Mouse (Mus musculus) thymus, adult 2 months (tissue): ENCODE results near the gene Arf5. TPM values are rescaled to one million over a fixed set of nuclear protein-coding genes. Genes with fewer than 3 reads are reported as not detected.

Experiments
- DNase-seq: peaks from one replicate; pipeline ENCODE4 v3.0.0; 2021
- H3K27ac ChIP-seq: fragments of 200-500 bp; 2 replicates; pipeline ENCODE4 v1.5.1; 2012; ENCODE audit warnings: low read length, control low read depth; ENCODE audit not compliant: control insufficient read depth, insufficient read depth
- H3K27me3 ChIP-seq: fragments of 200-500 bp; 2 replicates; pipeline ENCODE4 v1.6.1; 2012; ENCODE audit warnings: mild to moderate bottlenecking, low read length, moderate library complexity, mixed read lengths; ENCODE audit not compliant: control insufficient read depth, insufficient read depth
- H3K36me3 ChIP-seq: fragments of 200-500 bp; 2 replicates; pipeline ENCODE4 v1.6.1; 2012; ENCODE audit warnings: mild to moderate bottlenecking, low read length, moderate library complexity; ENCODE audit not compliant: control insufficient read depth, insufficient read depth
- H3K4me1 ChIP-seq: fragments of 200-500 bp; replicated peaks from 2 replicates; pipeline ENCODE4 v1.6.1; 2012; ENCODE audit warnings: low read length; ENCODE audit not compliant: control insufficient read depth, insufficient read depth
- H3K4me3 ChIP-seq: fragments of 200-500 bp; 2 replicates; pipeline ENCODE4 v1.5.1; 2012; ENCODE audit warnings: mild to moderate bottlenecking, low read length, control low read depth, moderate library complexity; ENCODE audit not compliant: control insufficient read depth, insufficient read depth
- CTCF ChIP-seq: fragments of 200-500 bp; IDR thresholded peaks from 2 replicates; pipeline ENCODE4 v1.5.1; 2012; ENCODE audit warnings: mild to moderate bottlenecking, control low read depth, low read length, moderate library complexity, borderline replicate concordance; ENCODE audit not compliant: control insufficient read depth, poor library complexity, insufficient read depth; ENCODE audit errors: extremely low read depth
- POLR2A ChIP-seq: fragments of 200-500 bp; IDR thresholded peaks from 2 replicates; pipeline ENCODE4 v1.6.1; 2012; ENCODE audit warnings: mild to moderate bottlenecking, low read length, control low read depth, moderate library complexity; ENCODE audit not compliant: control insufficient read depth, poor library complexity, insufficient read depth; ENCODE audit errors: extremely low read depth
- WGBS: fragments of 180-500 bp; shearing (Covaris S2); methylation state at CpG from one replicate; pipeline ENCODE4 v1.1.7; 2018; 5-methylcytosine and 5-hydroxymethylcytosine counted together
- polyA plus RNA-seq: library from polyadenylated mRNA; depleted of rRNA; stranded (reverse); fragments of >200 nt; gene quantifications from 2 replicates; pipeline ENCODE4 v1.2.3, GENCODE M21; 2012

Gene Arf5
- polyA plus RNA-seq, 1 experiment = 595 TPM

- Histone ChIP-seq H3K4me3 (no peak within 1 kb of the TSS), H3K36me3 (no peaks in the 10 kb centered on the region), H3K4me1 (no peaks in the 10 kb centered on the region), H3K27ac (no peak within 1 kb of the TSS), H3K27me3 (no peaks in the 10 kb centered on the region; the same call in 1 of the 2 replicates)
- WGBS = 83% methylated on average over 2 of the region's 2 CpGs
- TF ChIP-seq CTCF (no peak), POLR2A (no peak)
- DNase-seq = no peak
Measured at GRCm38 (mm10) chr6:28449253-28449652, 25.9 kb downstream of the Arf5 start, which contains the start of gene Pax4. TSS of gene Pax4 (minus strand) at chr6:28449353.

GRCm38 (mm10) chr6:28450481-28450880 lies 27.1 kb downstream of the Arf5 start:
- Histone ChIP-seq H3K4me1 (no peaks in the 10 kb centered on the region), H3K27me3 (no peaks in the 10 kb centered on the region; the same call in 1 of the 2 replicates), H3K4me3 (no peak overlapping the region), H3K27ac (no peak overlapping the region), H3K36me3 (no peaks in the 10 kb centered on the region)
- DNase-seq = no peak
- WGBS = 20% methylated on average over 5 of the region's 5 CpGs
- TF ChIP-seq POLR2A (no peak), CTCF (no peak)

- TF ChIP-seq CTCF (no peak), POLR2A (no peak)
- Histone ChIP-seq H3K4me1 (no peaks in the 10 kb centered on the region), H3K4me3 (no peak overlapping the region), H3K27me3 (no peaks in the 10 kb centered on the region; the same call in 1 of the 2 replicates), H3K27ac (no peak overlapping the region), H3K36me3 (no peaks in the 10 kb centered on the region)
- DNase-seq = no peak
- 8% methylated on average over 12 of the region's 12 CpGs for WGBS
Measured at GRCm38 (mm10) chr6:28450977-28451376, 27.6 kb downstream of the Arf5 start.

DNA sequence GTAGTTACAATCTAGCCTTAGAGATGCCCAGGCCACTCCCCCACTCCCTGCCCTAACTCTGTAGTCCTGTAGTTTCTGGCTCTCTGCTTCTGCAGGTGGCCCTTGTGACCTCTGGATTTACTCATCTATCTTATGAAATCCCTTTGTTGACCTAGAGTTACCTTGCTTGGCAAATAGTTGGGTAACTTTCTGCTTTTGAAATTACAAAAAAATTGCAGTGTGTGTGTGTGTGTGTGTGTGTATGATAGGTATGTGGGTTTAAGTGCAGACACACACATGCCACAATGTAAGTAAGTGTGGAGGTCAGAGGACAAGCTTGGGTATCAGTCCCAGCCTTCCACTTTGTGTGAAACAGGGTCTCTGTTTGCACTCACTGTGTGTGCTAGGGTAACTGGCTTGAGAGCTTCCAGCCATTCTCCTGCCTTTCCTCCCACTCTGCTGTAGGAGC lies 35.9 kb downstream of the Arf5 start:
- no peak for DNase-seq
- Histone ChIP-seq H3K4me3 (no peak overlapping the region), H3K4me1 (no peaks in the 10 kb centered on the region), H3K36me3 (no peaks in the 10 kb centered on the region), H3K27me3 (no peaks in the 10 kb centered on the region), H3K27ac (no peak overlapping the region)
- TF ChIP-seq POLR2A (no peak), CTCF (no peak)

DNA sequence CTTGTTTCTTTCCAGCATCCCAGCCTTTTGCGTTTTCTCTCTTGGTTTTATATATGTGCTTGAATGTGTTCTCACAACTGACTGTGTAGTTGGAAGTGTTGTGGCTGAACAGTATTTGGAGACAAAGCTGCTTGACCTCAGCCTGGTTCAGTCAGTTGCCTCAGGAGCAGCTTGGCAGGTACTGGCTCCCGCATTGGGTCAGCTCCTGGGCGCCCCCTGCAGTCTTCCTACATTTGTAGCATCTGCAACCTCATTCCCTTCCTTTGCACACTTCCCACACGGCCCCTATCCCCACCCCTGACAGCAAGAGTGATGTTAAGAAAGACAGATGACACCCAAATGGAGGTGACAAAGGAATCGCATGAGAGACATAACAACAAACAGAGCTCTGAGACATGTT lies 37.2 kb downstream of the Arf5 start:
- Histone ChIP-seq H3K36me3 (no peaks in the 10 kb centered on the region), H3K27me3 (no peaks in the 10 kb centered on the region), H3K4me3 (no peak overlapping the region), H3K4me1 (peaks cover 2% of the 10 kb centered on the region; the same call in 1 of the 2 replicates), H3K27ac (no peak overlapping the region)
- TF ChIP-seq POLR2A (no peak), CTCF (peak; percentile 70; the same call in 1 of the 2 replicates)
- 11% methylated on average over 5 of the region's 5 CpGs for WGBS
- peak; percentile 67 for DNase-seq

DNA sequence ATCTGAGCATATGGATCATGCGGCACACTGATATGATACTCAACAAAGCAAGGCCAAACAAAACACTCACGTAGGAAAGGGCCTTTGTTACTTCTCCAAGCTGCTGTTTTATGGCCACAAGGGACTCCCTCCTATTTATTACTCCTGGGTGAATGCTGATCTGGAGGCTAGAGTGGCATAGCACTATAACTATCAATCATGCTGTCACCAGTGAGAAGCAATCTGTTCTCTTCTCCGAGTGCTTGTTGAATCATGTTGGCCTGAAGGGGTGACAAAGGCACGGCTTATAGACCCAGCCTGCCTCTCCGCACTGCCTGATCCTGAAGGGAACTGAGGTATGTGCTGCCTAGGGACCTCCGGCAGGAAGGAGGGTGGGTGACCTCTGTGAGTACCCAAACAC lies 41.3 kb downstream of the Arf5 start:
- H3K36me3 ChIP-seq = no peaks in the 10 kb centered on the region
- no peak overlapping the region for H3K4me3 ChIP-seq
- peaks cover 2% of the 10 kb centered on the region; the same call in 1 of the 2 replicates for H3K4me1 ChIP-seq
- H3K27ac ChIP-seq = no peak overlapping the region
- 70% methylated on average over 6 of the region's 6 CpGs for WGBS
- no peak for DNase-seq
- no peak for TF ChIP-seq POLR2A
- TF ChIP-seq CTCF = no peak
- H3K27me3 ChIP-seq = no peaks in the 10 kb centered on the region
